Mouse (Mus musculus) megakaryocyte-erythroid progenitor cell, adult 5-6 weeks (primary cell): ENCODE data around the gene St6galnac3. TPM values are rescaled to one million over a fixed set of nuclear protein-coding genes. Genes with fewer than 3 reads are reported as not detected.
"Not testable (repeated sequence)": the region's sequence is repeated elsewhere in the genome, so short reads cannot be mapped to it uniquely, and the experiment has no call there.

Source experiments
- ATAC-seq: replicated peaks from 2 replicates; pipeline ENCODE4 v1.8.0; 2016; ENCODE audit warnings: mild to moderate bottlenecking, inconsistent platforms; ENCODE audit not compliant: severe bottlenecking, poor library complexity, low FRiP score, low TSS enrichment
- total RNA-seq, 2 experiments: library from RNA; stranded (forward) in 1 of 2; stranded (reverse) in 1 of 2; fragments of 200-1000, 215-1000 nt in 1 of 2; fragments of >200 nt in 1 of 2; fragmentation: Nextera tagmentation in 1 of 2; gene quantifications; 2 replicates each; pipeline ENCODE4 v1.2.3; 2014 to 2017

Gene St6galnac3
- total RNA-seq, 2 experiments from 2014 or later: 17.2 to 19.6 TPM

- no peak for ATAC-seq
Measured at GRCm38 (mm10) chr3:153405643-153406042, 319.3 kb downstream of the St6galnac3 start.

GRCm38 (mm10) chr3:153400259-153400658 lies 324.7 kb downstream of the St6galnac3 start:
- no peak for ATAC-seq

GRCm38 (mm10) chr3:153399574-153399973 lies 325.4 kb downstream of the St6galnac3 start:
- no peak for ATAC-seq

GRCm38 (mm10) chr3:153397726-153398125 lies 327.2 kb downstream of the St6galnac3 start:
- no peak for ATAC-seq

- no peak for ATAC-seq
Measured at GRCm38 (mm10) chr3:153396375-153397068, 328.5 kb downstream of the St6galnac3 start.

- ATAC-seq: no peak
Measured at GRCm38 (mm10) chr3:153395351-153395750, 329.6 kb downstream of the St6galnac3 start.

GRCm38 (mm10) chr3:153394751-153395150 lies 330.2 kb downstream of the St6galnac3 start:
- ATAC-seq: no peak

- no peak for ATAC-seq
Measured at GRCm38 (mm10) chr3:153394224-153394623, 330.8 kb downstream of the St6galnac3 start.

GRCm38 (mm10) chr3:153391451-153391850 lies 333.5 kb downstream of the St6galnac3 start:
- ATAC-seq: not testable (repeated sequence)

GRCm38 (mm10) chr3:153384651-153385050 lies 340.3 kb downstream of the St6galnac3 start:
- ATAC-seq: not testable (repeated sequence)

- ATAC-seq: no peak
Measured at GRCm38 (mm10) chr3:153383656-153384055, 341.3 kb downstream of the St6galnac3 start.

GRCm38 (mm10) chr3:153365057-153365755 lies 359.8 kb downstream of the St6galnac3 start:
- no peak for ATAC-seq

- no peak for ATAC-seq
Measured at GRCm38 (mm10) chr3:153364366-153364765, 360.6 kb downstream of the St6galnac3 start.

- ATAC-seq: no peak
Measured at GRCm38 (mm10) chr3:153359966-153360365, 365.0 kb downstream of the St6galnac3 start.

GRCm38 (mm10) chr3:153356071-153356470 lies 368.9 kb downstream of the St6galnac3 start:
- ATAC-seq: no peak

GRCm38 (mm10) chr3:153354988-153355297 lies 370.0 kb downstream of the St6galnac3 start:
- no peak for ATAC-seq

GRCm38 (mm10) chr3:153354186-153354987 lies 370.6 kb downstream of the St6galnac3 start:
- no peak for ATAC-seq

GRCm38 (mm10) chr3:153353313-153354103 lies 371.5 kb downstream of the St6galnac3 start:
- no peak for ATAC-seq

- no peak for ATAC-seq
Measured at GRCm38 (mm10) chr3:153349981-153350380, 375.0 kb downstream of the St6galnac3 start.
